Mouse (Mus musculus) kidney, embryonic 16.5 days (tissue): ENCODE data around the gene Szrd1. TPM values are rescaled to one million over a fixed set of nuclear protein-coding genes. Genes with fewer than 3 reads are reported as not detected.

Experiments
- ATAC-seq: fragments of 200-750 bp; cut with Nextera tagmentation; 2 replicates; pipeline ENCODE4 v1.8.0; 2017; ENCODE audit warnings: moderate TSS enrichment; ENCODE audit not compliant: low FRiP score, low TSS enrichment
- H3K27ac ChIP-seq: fragments of 300-500 bp; sonication (generic); 2 replicates; pipeline ENCODE4 v1.5.1; 2014; ENCODE audit warnings: low read length
- H3K27me3 ChIP-seq: fragments of 300-500 bp; sonication (generic); 2 replicates; pipeline ENCODE4 v1.6.1; 2014; ENCODE audit warnings: low read length, control low read depth, mixed read lengths; ENCODE audit not compliant: insufficient read depth
- H3K36me3 ChIP-seq: fragments of 300-500 bp; sonication (generic); 2 replicates; pipeline ENCODE4 v1.6.1; 2014; ENCODE audit warnings: low read length, control low read depth, mixed read lengths; ENCODE audit not compliant: insufficient read depth
- H3K4me1 ChIP-seq: fragments of 300-500 bp; sonication (generic); 2 replicates; pipeline ENCODE4 v1.6.1; 2014; ENCODE audit warnings: low read length, control low read depth, mixed read lengths; ENCODE audit not compliant: insufficient read depth
- H3K4me2 ChIP-seq: fragments of 300-500 bp; sonication (generic); replicated peaks from 2 replicates; pipeline ENCODE4 v1.6.1; 2014; ENCODE audit warnings: low read depth, low read length
- H3K4me3 ChIP-seq: fragments of 300-500 bp; sonication (generic); 2 replicates; pipeline ENCODE4 v1.5.1; 2014; ENCODE audit warnings: mild to moderate bottlenecking, low read length
- H3K9ac ChIP-seq: fragments of 300-500 bp; sonication (generic); replicated peaks from 2 replicates; pipeline ENCODE4 v1.6.1; 2014; ENCODE audit warnings: low read length
- H3K9me3 ChIP-seq: fragments of 300-500 bp; sonication (generic); 2 replicates; pipeline ENCODE4 v1.6.1; 2016; ENCODE audit warnings: low read length, control low read depth
- WGBS: fragments of 180-500 bp; shearing (Covaris S2); extraction: QIAGEN DNeasy Blood & Tissue Kit; methylation state at CpG from one replicate; pipeline ENCODE4 v1.1.7; 2014; 5-methylcytosine and 5-hydroxymethylcytosine counted together
- polyA plus RNA-seq: library from polyadenylated mRNA; unstranded; fragments of >200 nt; fragmentation: Nextera tagmentation; extraction: Ambion mirVana; gene quantifications from 2 replicates; pipeline ENCODE4 v1.2.1, GENCODE M21; 2015

Gene Szrd1
- polyA plus RNA-seq, result 50.8 and 51.3 TPM in 2 replicates

- peak within 1 kb of the TSS; percentile 93 for H3K4me3 ChIP-seq
- ATAC-seq, result peak; percentile 93
These were observed at the start of gene Szrd1 for GRCm38 (mm10) chr4:141139116-141139970. Szrd1 (minus strand) TSS chr4:141139775.

GRCm38 (mm10) chr4:141186923-141187836 is 47.6 kb upstream of the Szrd1 start:
- no peak for ATAC-seq
- Histone ChIP-seq H3K36me3 (peaks cover 25% of the 10 kb centered on the region; the same call in 1 of the 2 replicates), H3K27ac (no peak overlapping the region), H3K4me2 (no peak overlapping the region), H3K9ac (no peak overlapping the region), H3K4me1 (peaks cover 9% of the 10 kb centered on the region; the same call in 1 of the 2 replicates), H3K4me3 (no peak overlapping the region), H3K9me3 (no peaks in the 10 kb centered on the region), H3K27me3 (no peaks in the 10 kb centered on the region)
- WGBS, result 58% methylated on average over 9 of the region's 9 CpGs

More at GRCm38 (mm10) chr4:141139116-141139970, at the start of gene Szrd1:
- H3K9me3 ChIP-seq, result no peaks in the 10 kb centered on the region
- H3K36me3 ChIP-seq, result no peaks in the 10 kb centered on the region
- peaks cover 41% of the 10 kb centered on the region for H3K4me1 ChIP-seq
- peak within 1 kb of the TSS; percentile 94 for H3K4me2 ChIP-seq
- peak within 1 kb of the TSS; percentile 89 for H3K9ac ChIP-seq
- peak within 1 kb of the TSS; percentile 97 for H3K27ac ChIP-seq
- under 1% methylated on average over 55 of the region's 63 CpGs for WGBS
- no peaks in the 10 kb centered on the region for H3K27me3 ChIP-seq

GRCm38 (mm10) chr4:141184426-141184825 is 44.9 kb upstream of the Szrd1 start:
- WGBS, result 93% methylated on average over 4 of the region's 4 CpGs
- H3K4me3 ChIP-seq, result no peak overlapping the region
- no peak for ATAC-seq
- H3K9me3 ChIP-seq, result no peaks in the 10 kb centered on the region
- no peaks in the 10 kb centered on the region for H3K27me3 ChIP-seq
- H3K4me1 ChIP-seq, result peaks cover 9% of the 10 kb centered on the region; the same call in 1 of the 2 replicates
- H3K4me2 ChIP-seq, result no peak overlapping the region
- peaks cover 25% of the 10 kb centered on the region; the same call in 1 of the 2 replicates for H3K36me3 ChIP-seq
- no peak overlapping the region for H3K27ac ChIP-seq
- no peak overlapping the region for H3K9ac ChIP-seq

GRCm38 (mm10) chr4:141183932-141184331 is 44.4 kb upstream of the Szrd1 start:
- Histone ChIP-seq H3K36me3 (peaks cover 25% of the 10 kb centered on the region; the same call in 1 of the 2 replicates), H3K27ac (no peak overlapping the region), H3K27me3 (no peaks in the 10 kb centered on the region), H3K4me1 (peaks cover 9% of the 10 kb centered on the region; the same call in 1 of the 2 replicates), H3K4me3 (no peak overlapping the region), H3K9me3 (no peaks in the 10 kb centered on the region), H3K4me2 (no peak overlapping the region), H3K9ac (no peak overlapping the region)
- ATAC-seq, result no peak
- 97% methylated on average over 2 of the region's 2 CpGs for WGBS

- WGBS, result 94% methylated on average over 6 of the region's 6 CpGs
- no peak overlapping the region for H3K27ac ChIP-seq
- H3K4me3 ChIP-seq, result no peak overlapping the region
- H3K9me3 ChIP-seq, result no peaks in the 10 kb centered on the region
- H3K4me1 ChIP-seq, result peaks cover 7% of the 10 kb centered on the region; the same call in 1 of the 2 replicates
- ATAC-seq, result no peak
- no peaks in the 10 kb centered on the region for H3K27me3 ChIP-seq
- peaks cover 29% of the 10 kb centered on the region; the same call in 1 of the 2 replicates for H3K36me3 ChIP-seq
- H3K4me2 ChIP-seq, result no peak overlapping the region
- H3K9ac ChIP-seq, result no peak overlapping the region
These were observed 42.4 kb upstream of the Szrd1 start for GRCm38 (mm10) chr4:141181981-141182380.

GRCm38 (mm10) chr4:141180831-141181230 is 41.3 kb upstream of the Szrd1 start:
- Histone ChIP-seq H3K4me1 (no peaks in the 10 kb centered on the region), H3K9me3 (no peaks in the 10 kb centered on the region), H3K36me3 (peaks cover 30% of the 10 kb centered on the region; the same call in 1 of the 2 replicates), H3K27me3 (no peaks in the 10 kb centered on the region), H3K9ac (no peak overlapping the region), H3K4me2 (no peak overlapping the region), H3K27ac (no peak overlapping the region), H3K4me3 (no peak overlapping the region)
- WGBS, result 89% methylated on average over 8 of the region's 8 CpGs
- no peak for ATAC-seq

- no peaks in the 10 kb centered on the region for H3K9me3 ChIP-seq
- no peak overlapping the region for H3K4me3 ChIP-seq
- no peaks in the 10 kb centered on the region for H3K4me1 ChIP-seq
- H3K36me3 ChIP-seq, result peaks cover 25% of the 10 kb centered on the region; the same call in 1 of the 2 replicates
- no peak for ATAC-seq
- H3K4me2 ChIP-seq, result no peak overlapping the region
- H3K9ac ChIP-seq, result no peak overlapping the region
- no peaks in the 10 kb centered on the region for H3K27me3 ChIP-seq
- WGBS, result 81% methylated on average over 4 of the region's 4 CpGs
- H3K27ac ChIP-seq, result no peak overlapping the region
These were observed 38.9 kb upstream of the Szrd1 start for GRCm38 (mm10) chr4:141178500-141178899.

GRCm38 (mm10) chr4:141176328-141176838 is 36.8 kb upstream of the Szrd1 start:
- Histone ChIP-seq H3K4me2 (no peak overlapping the region), H3K4me1 (no peaks in the 10 kb centered on the region), H3K9me3 (no peaks in the 10 kb centered on the region), H3K27ac (no peak overlapping the region), H3K4me3 (no peak overlapping the region), H3K36me3 (peaks cover 19% of the 10 kb centered on the region), H3K27me3 (no peaks in the 10 kb centered on the region), H3K9ac (no peak overlapping the region)
- WGBS, result 73% methylated on average over 10 of the region's 10 CpGs
- ATAC-seq, result no peak

GRCm38 (mm10) chr4:141175783-141176182 is 36.2 kb upstream of the Szrd1 start:
- Histone ChIP-seq H3K9me3 (no peaks in the 10 kb centered on the region), H3K36me3 (peaks cover 18% of the 10 kb centered on the region), H3K9ac (no peak overlapping the region), H3K4me1 (no peaks in the 10 kb centered on the region), H3K4me3 (no peak overlapping the region), H3K4me2 (no peak overlapping the region), H3K27ac (no peak overlapping the region), H3K27me3 (no peaks in the 10 kb centered on the region)
- no peak for ATAC-seq
- WGBS, result 86% methylated on average over 5 of the region's 5 CpGs
